Mouse (Mus musculus) macrophage (primary cell): ENCODE results near the gene Gbe1. TPM values are rescaled to one million over a fixed set of nuclear protein-coding genes. Genes with fewer than 3 reads are reported as not detected.

Experiments used
- H3K27ac ChIP-seq: fragments of 350-480 bp; formaldehyde crosslinking; 2 replicates; pipeline ENCODE4 v1.9.0; 2021
- H3K36me3 ChIP-seq: fragments of 350-480 bp; formaldehyde crosslinking; 2 replicates; pipeline ENCODE4 v1.9.0; 2021; ENCODE audit errors: inconsistent target
- H3K4me3 ChIP-seq: fragments of 350-480 bp; formaldehyde crosslinking; 2 replicates; pipeline ENCODE4 v1.9.0; 2021; ENCODE audit errors: inconsistent target
- H3K79me2 ChIP-seq: fragments of 350-480 bp; formaldehyde crosslinking; 2 replicates; pipeline ENCODE4 v1.9.0; 2021; ENCODE audit errors: inconsistent target
- WGBS: methylation state at CpG from one replicate; pipeline ENCODE4 v1.1.7; 2026; ENCODE audit warnings: inconsistent platforms; ENCODE audit not compliant: missing documents; 5-methylcytosine and 5-hydroxymethylcytosine counted together
- polyA plus RNA-seq: library from polyadenylated mRNA; stranded (reverse); fragments of 250-400 nt; gene quantifications from 3 replicates; pipeline ENCODE4 v1.2.4, GENCODE M21; 2018; ENCODE audit warnings: inconsistent platforms
- total RNA-seq, 78 experiments: library from RNA; depleted of rRNA; stranded (reverse); fragments of 250-400 nt; gene quantifications; 1 replicate in 9 of 78; 2 replicates in 24 of 78; 3 replicates in 43 of 78; 4 replicates in 2 of 78; pipeline ENCODE4 v1.2.4; 2018; ENCODE audit warnings: inconsistent platforms in 56 of 78

Gene Gbe1
- total RNA-seq (2018; cell fraction: chromatin; rRNA removed), result 10 to 100 TPM; 24.5 to 48.8 (median 31.1) TPM
- 10 to 100 TPM; 11.1 to 18.2 (median 13.7) TPM for total RNA-seq (2018; cell fraction: cytosol; rRNA removed)
- total RNA-seq (2018; cell fraction: nucleus; rRNA removed), result 10 to 100 TPM; 21.0 to 40.9 (median 26.7) TPM
- 14.7 to 24.2 TPM (median 16.8 TPM) in 3 replicates for polyA plus RNA-seq

DNA sequence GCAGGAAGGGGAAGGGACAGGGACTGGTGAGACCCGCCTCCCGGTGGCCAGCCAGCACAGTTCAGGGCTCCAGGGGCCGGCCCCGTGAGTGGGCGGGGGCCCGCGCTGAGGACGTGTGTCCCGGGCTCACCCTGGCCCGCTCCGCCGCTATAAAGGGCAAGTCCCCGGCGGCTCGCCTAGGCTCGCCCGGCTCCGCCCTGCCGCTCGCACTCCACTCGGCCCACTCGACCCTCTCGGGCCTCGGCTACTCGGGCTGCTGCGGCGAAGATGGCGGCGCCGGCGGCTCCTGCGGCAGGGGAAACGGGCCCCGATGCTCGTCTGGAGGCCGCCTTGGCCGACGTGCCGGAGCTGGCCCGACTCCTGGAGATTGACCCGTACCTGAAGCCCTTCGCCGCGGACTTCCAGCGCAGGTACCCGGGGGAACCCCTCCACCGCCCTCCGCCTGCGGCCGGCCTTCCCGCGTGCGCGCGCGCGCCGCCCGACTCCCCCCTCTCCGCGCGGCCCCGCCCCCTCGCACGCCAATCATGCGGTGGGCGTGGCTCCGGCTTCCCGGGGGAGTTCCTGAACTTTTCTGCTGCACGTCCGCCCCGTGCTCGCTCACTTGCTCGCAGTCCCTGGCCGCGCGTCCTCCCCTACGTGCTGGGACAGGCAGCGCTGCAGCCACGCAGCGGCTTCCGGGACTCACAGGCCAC lies at the start of gene Gbe1:
Gbe1 (plus strand) TSS at position 64 of the 692 bp plus-strand sequence.
- no peaks in the 10 kb centered on the region for H3K36me3 ChIP-seq
- H3K4me3 ChIP-seq, result peak within 1 kb of the TSS; percentile 62
- under 1% methylated on average over 64 of the region's 82 CpGs for WGBS
- peak within 1 kb of the TSS; percentile 85 for H3K27ac ChIP-seq
- peaks cover 17% of the 10 kb centered on the region for H3K79me2 ChIP-seq

DNA sequence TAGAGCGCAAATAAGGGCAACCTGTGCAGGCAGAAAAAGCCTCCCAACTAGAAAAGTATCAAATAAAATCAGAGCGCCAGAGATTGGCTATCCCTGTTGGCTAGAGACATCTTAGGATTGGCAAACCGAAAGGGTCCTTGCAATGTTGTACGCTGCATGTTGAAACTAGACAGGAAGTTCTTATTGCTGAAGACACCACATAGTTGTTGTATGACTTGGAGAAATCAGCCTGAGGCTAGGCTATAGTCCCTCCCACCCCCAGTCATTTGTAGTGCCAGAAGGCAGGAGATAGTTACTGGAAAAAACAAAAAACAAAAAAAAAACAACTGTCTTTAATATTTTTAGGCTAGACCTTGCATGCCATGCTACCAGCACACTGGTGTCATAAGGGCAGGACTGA lies 3.1 kb upstream of the Gbe1 start:
- Histone ChIP-seq H3K79me2 (peaks cover 1% of the 10 kb centered on the region; the same call in 1 of the 2 replicates), H3K36me3 (no peaks in the 10 kb centered on the region), H3K27ac (no peak overlapping the region), H3K4me3 (no peak overlapping the region)
- 75% methylated on average over 4 of the region's 4 CpGs for WGBS

DNA sequence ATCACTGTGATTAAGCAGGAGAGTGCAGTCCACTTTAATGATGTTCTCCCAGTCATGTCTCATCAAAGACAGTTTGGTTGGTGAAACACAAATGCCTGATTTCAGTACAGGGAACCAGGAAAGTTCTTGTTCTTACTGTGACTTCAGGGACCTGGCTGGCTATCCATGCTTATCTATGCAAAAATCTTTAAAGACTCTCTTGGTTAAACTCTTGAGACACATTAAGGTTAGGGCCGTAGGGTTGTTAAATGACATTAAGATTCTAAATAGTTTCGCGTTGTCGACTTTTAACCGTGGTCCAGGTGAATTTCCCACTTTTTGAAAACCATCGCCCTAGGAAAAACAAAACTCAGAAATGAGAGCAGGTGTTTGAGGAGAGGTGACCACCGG lies 258 bp upstream of the Gbe1 start:
- H3K27ac ChIP-seq, result peak overlapping the region; percentile 44

DNA sequence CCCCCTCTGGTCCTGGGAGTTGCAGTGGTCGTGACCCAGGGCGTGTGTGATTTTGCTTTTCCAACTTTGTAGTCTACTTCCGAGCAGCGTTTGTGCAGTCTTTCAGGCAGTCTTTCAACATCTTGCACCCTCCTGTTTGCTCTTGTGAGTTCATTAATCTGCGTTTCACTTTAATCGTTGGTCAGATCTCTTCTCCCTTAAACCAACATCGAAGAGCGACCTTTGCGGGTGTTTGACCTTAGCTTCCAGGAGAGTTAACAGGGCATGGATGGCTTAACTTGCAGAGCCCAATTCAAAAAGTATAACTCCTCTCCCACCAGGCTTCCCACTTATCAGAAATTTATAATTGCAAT lies 805 bp downstream of the Gbe1 start:
- H3K4me3 ChIP-seq, result peak overlapping the region; percentile 62
- H3K79me2 ChIP-seq, result peaks cover 17% of the 10 kb centered on the region
- no peaks in the 10 kb centered on the region for H3K36me3 ChIP-seq
- whole genome bisulfite sequencing, result 0% methylated on average over 9 of the region's 9 CpGs
- H3K27ac ChIP-seq, result peak overlapping the region; percentile 85

More for the DNA sequence above, 258 bp upstream of the Gbe1 start:
- 2% methylated on average over 7 of the region's 7 CpGs for WGBS
- Histone ChIP-seq H3K79me2 (peaks cover 17% of the 10 kb centered on the region), H3K36me3 (no peaks in the 10 kb centered on the region), H3K4me3 (peak overlapping the region; percentile 40)

DNA sequence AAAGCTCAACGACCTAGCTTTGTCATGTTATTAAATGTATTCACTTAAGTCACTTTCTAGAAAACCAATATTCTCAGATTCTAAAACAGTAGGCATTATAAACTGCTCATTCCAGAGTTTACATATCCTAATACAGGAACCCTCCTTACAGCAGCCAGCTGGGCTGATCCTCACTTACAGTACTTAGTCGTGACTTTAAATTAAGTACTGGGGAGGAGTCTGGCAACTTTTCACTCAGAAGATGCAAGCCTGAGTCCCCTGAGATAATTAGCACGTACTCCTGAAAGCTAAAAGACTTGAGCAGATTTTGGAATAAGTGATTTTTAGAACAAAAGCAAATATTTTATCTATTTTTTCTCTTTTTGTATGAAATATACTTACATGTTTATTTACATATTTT lies 1.5 kb downstream of the Gbe1 start:
- peaks cover 17% of the 10 kb centered on the region for H3K79me2 ChIP-seq
- H3K27ac ChIP-seq, result peak overlapping the region; percentile 85
- H3K36me3 ChIP-seq, result no peaks in the 10 kb centered on the region
- peak overlapping the region; percentile 62 for H3K4me3 ChIP-seq
- 68% methylated on average over 3 of the region's 3 CpGs for WGBS

DNA sequence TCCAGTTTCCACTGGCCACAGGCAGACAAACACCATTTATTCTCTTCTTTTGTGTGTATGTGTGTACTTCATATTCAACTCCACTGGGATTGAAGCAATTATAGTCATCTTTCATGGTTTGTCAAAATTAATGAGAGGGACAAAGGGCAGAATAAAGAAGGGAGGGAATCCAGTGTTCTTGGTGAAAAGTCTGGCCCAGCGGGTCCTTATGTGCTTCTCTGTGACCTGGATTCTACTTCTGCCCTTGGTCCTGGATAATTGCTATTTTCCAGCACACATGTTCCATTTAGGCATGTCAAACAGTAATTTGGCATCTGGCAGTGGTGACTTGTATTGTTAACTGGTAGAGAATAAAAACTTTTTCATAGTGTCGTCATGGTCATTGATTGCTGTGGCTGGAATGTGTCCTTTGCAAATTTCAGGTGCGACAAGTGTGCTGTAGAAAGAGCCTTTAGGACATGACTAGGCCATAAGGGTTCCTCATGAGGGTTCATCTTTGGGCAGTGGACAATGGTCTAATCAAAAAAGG lies 2.2 kb downstream of the Gbe1 start:
- peaks cover 17% of the 10 kb centered on the region for H3K79me2 ChIP-seq
- no peak overlapping the region for H3K4me3 ChIP-seq
- no peaks in the 10 kb centered on the region for H3K36me3 ChIP-seq
- WGBS, result 88% methylated on average over 3 of the region's 3 CpGs
- no peak overlapping the region for H3K27ac ChIP-seq

DNA sequence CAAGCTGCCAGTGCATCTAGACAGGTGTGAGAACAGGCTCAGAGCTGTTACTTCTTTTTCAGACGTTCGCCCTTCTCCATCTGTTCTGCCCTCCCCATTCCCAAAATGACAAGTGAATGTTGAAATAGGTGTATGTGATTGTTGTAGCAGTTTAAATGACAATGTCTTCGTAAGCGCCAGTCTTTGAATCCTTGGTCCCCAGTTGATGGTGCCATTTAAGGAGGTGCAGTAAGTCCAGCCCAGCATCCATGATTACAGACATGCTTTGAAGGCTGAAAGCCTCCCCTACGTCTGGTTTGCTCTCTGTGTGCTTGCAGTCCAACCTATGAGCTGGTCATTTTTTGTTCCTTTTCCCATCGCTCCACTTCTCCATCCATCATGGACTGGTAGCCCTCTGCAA lies 5.6 kb downstream of the Gbe1 start:
- H3K4me3 ChIP-seq, result no peak overlapping the region
- peaks cover 17% of the 10 kb centered on the region for H3K79me2 ChIP-seq
- 91% methylated on average over 6 of the region's 6 CpGs for WGBS
- H3K27ac ChIP-seq, result no peak overlapping the region
- H3K36me3 ChIP-seq, result no peaks in the 10 kb centered on the region

DNA sequence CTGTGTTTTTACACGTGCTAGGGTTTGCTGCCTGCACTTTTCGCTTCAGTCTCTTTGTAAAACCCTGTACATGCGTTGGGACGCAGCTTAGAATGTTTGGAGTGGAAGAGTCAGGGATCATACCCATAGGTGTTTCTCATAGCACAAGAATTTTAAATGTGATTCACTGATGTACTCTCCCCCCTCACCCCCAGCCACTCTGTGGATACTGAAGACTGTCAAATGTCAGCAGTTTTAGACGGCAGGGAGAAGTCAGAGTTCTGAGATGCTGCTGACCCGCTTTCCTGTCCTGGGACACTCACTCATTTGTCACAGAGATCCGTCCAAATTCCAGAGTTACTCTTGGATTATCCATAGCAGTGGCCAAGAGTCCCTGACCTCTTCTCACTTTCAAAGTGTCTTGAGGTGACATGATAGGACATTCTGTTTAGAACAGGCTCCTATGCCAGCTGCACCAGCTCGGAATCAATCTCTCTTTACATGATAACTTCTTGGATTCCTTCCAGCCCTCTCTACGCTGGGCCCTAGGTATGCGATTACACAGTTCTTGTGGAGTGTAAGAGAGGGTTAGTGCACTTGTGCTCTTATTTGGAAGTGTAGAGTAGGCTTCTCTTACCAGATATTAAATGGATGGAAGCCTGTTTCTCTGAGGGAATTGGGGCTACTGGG lies 7.0 kb downstream of the Gbe1 start:
- WGBS, result 89% methylated on average over 10 of the region's 10 CpGs
- no peak overlapping the region for H3K27ac ChIP-seq
- no peaks in the 10 kb centered on the region for H3K36me3 ChIP-seq
- H3K4me3 ChIP-seq, result no peak overlapping the region
- peaks cover 15% of the 10 kb centered on the region for H3K79me2 ChIP-seq

DNA sequence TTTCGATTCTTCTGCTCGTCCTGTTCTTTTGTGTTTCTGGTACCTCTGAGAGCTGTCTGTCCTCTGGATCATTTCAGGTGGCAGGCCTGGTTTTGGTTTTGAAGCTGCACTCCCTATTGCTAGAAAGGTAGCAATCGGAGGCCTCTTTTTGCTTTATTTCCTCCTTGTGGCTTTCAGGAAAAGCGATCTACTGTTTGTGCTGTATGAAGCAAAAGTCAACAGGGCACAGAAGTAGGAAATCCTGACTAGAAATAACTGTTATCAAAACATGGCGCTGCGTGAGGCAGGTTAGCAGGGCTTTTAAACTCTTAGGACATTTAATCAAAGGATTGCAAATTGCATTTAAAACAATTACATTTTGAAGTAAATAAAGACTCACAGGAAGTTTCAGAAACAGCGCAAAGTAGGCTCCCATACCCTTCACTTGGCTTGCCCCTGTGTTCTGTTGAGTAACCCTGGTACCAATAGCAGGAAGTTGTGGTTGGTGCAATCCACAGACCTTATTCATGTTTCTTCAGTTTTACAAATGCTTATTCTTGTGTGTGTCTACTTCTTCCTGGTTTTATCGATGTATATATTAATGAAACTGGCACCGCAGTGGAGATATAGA lies 12.7 kb downstream of the Gbe1 start:
- H3K4me3 ChIP-seq, result peak overlapping the region; percentile 42
- 2% methylated on average over 9 of the region's 9 CpGs for WGBS
- H3K36me3 ChIP-seq, result no peaks in the 10 kb centered on the region
- peak overlapping the region; percentile 81 for H3K27ac ChIP-seq
- H3K79me2 ChIP-seq, result peaks cover 15% of the 10 kb centered on the region

DNA sequence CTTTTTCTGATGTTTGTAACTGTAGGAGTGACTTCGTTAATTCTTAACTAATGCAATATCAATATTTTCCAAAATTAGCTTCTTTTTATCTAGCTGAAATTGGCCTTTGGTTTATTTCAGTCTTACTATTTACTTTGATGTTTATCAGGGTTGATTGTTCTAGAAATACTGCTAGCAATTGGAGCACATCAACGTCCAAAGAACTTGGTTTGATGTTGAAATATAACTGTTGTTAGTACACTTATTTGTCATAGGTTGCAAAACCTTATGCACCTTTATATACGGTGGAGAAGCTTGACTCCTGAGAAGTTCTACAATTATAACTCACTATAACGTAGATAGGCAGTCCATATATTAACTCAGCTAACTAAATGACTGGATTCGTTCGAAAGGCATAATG lies 14.8 kb downstream of the Gbe1 start:
- Histone ChIP-seq H3K79me2 (peaks cover 15% of the 10 kb centered on the region), H3K4me3 (no peak overlapping the region), H3K36me3 (no peaks in the 10 kb centered on the region), H3K27ac (peak overlapping the region; percentile 67)
- WGBS, result 62% methylated on average over 6 of the region's 6 CpGs

DNA sequence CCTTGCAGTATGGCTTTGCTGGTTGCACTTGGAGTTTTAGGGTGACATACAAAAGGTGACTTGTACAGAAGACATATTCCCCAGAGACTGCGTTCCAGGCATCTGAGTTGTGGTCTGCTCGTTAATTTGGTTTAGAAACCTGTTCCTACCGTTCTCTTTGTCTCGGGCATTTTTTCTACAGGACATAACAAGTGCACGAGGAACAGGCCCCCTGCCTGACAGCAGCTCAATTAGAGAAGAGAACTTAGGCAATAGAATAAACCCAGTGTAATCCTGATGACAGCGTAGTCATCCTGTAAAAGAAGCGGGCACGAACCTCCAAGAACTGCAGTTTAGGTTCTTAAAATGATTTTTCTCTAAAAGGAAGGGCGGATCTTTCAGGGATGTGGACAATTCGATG lies 15.3 kb downstream of the Gbe1 start:
- Histone ChIP-seq H3K27ac (peak overlapping the region; percentile 67), H3K4me3 (peak overlapping the region; percentile 1; the same call in 1 of the 2 replicates), H3K79me2 (peaks cover 15% of the 10 kb centered on the region), H3K36me3 (no peaks in the 10 kb centered on the region)
- WGBS, result 18% methylated on average over 10 of the region's 10 CpGs

DNA sequence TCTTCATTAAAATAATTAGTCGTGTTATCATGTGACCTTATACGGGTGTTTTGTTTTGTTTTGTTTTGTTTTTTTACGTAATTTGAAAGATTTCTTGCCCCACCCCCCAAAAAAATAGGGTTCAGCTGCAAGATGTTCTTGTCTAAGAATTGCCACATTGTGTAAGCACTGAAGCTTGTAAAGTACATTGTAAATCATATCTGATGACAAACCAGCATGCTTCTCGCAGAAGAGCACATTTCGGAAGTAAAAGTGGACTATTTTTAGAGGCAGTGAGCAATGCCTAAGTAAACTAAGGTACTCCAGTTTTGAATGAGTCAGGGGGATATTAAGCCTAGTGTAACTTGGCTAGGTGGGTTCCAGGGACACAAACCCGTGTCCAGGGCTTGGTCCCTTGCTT lies 15.7 kb downstream of the Gbe1 start:
- Histone ChIP-seq H3K4me3 (peak overlapping the region; percentile 1; the same call in 1 of the 2 replicates), H3K27ac (peak overlapping the region; percentile 67), H3K36me3 (no peaks in the 10 kb centered on the region), H3K79me2 (peaks cover 15% of the 10 kb centered on the region)
- WGBS, result 12% methylated on average over 6 of the region's 6 CpGs

DNA sequence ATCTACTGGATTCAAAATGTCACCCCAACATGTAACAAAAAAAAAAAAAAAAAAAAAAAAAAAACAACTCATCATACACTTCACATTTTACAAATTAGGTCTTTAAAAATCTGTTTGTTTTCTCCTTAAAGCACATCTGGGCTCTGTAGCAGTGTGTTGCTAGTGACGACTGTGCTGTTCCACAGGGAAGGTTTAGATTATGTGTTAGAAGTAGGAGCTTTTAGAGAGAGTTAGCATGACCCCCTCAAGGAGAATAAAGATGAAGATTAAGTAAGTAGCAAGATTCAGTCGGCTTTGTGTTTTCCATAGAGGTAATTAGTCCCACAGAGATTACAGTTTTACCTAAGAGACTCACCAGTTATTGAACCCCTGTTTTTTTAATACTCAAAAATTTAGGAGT lies 16.3 kb downstream of the Gbe1 start:
- Histone ChIP-seq H3K79me2 (peaks cover 15% of the 10 kb centered on the region), H3K36me3 (no peaks in the 10 kb centered on the region), H3K27ac (peak overlapping the region; percentile 67), H3K4me3 (no peak overlapping the region)
- 57% methylated on average over 2 of the region's 2 CpGs for WGBS

DNA sequence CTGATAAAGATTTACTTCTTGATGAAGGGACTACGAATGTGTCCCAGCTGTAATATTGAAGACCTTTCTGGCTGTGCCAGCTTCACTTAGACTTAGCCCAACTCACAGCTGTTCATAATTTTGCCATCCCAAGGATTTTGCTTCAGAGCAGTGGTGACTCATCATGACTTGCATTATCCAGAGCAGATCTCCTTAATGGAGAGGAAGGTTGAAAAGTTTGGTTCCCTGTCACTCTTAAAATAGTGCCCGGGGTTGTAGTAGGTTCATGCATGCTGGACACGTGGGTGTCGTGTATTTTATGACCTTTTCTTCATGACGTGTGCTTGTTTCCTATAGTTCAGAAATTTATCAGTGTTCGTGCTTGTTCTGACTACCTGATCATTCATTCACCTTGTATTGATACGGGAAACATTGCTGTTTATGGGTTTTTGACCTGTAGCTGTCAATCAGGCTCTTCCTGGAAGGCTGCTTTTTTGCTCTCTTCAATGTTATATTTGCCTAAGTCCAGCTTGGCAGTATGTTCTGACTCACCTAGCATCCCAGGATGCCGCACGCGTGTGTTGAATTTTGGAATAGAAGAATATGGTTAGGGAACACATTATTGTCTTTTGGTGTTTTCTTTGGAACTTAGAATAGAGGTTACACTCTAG lies 17.0 kb downstream of the Gbe1 start:
- WGBS, result 51% methylated on average over 10 of the region's 10 CpGs
- Histone ChIP-seq H3K4me3 (no peak overlapping the region), H3K36me3 (no peaks in the 10 kb centered on the region), H3K79me2 (peaks cover 15% of the 10 kb centered on the region), H3K27ac (peak overlapping the region; percentile 67)
